In the genomic region with DNA sequence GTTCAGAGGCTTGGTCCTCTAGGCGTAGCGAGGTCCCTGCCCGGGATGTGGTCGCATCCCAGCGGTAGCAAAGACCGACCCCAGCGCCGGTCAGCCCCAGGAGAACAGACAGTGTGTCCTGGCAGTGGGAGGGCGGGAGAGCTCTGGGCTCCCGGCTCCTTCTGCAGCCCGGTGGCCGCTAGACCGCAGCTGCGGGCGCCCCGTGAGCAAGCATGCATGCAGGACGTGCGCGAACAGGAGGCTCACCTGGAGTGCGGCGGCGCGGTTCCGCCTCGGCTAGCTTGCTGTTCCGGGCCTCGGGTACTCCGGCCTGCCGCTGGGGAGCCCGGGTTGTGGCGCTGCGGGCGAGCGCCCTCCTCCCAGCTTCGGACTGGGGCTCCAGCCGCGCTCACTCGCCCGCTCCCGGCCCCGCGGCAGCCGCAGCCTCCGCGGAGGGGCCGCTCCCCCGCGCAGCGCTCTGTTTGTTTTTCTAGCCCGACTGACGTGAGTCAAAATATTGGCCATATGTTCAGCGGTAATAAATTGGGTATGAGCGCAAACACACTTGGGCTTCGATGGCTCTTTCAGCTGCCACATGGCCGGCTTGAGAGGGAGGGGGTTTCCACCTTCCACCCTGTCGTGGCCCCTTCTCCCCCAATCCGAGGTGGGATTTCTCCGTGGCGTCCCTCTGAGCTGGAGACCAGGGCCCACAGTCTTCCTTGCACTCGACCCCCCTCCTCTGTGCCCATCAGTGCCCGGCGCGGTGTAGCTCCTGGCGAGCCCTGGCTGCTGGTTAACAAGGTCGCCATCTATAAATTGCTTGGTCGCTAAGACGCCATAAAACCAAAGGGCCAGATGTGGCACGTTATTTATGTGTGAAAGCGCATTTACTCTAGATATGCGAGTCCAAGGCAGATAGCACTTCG, we compare ENCODE assay signal across 8 mouse cellular contexts. TPM values are rescaled to one million over a fixed set of nuclear protein-coding genes. Genes with fewer than 3 reads are reported as not detected.
A peak's percentile ranks its signal among the peaks of the same experiment; 100 is the strongest.
DNase-seq lines count a peak whose midpoint lies in the region; ATAC-seq and TF ChIP-seq lines count a peak whose summit lies in the region.

No protein-coding gene starts in this region.

- ATAC-seq in embryonic facial prominence, embryonic 12.5 days (ENCODE audit: insufficient number of reproducible peaks, insufficient read depth, low FRiP score, low TSS enrichment), result peak; percentile 64

- no peak for TF ChIP-seq POLR2A in olfactory bulb, adult 2 months (IDR thresholded peaks at IDR 0.05; ENCODE audit: insufficient read depth, low read depth, low read length)

- peak overlapping the region; percentile 33 for H3K4me3 ChIP-seq in embryonic facial prominence, embryonic 12.5 days
- peak overlapping the region; percentile 29 for H3K4me3 ChIP-seq in olfactory bulb, adult 2 months (ENCODE audit: insufficient read depth, low read depth, low read length)

- WGBS in embryonic facial prominence, embryonic 12.5 days, result under 1% methylated on average over 71 of the region's 71 CpGs
- 2% methylated on average over 71 of the region's 71 CpGs for WGBS in olfactory bulb, adult 2 months

- no peak for TF ChIP-seq CTCF in olfactory bulb, adult 2 months (IDR thresholded peaks at IDR 0.05; ENCODE audit: insufficient read depth, low read depth, low read length)

- H3K27ac ChIP-seq in embryonic facial prominence, embryonic 12.5 days, result no peak overlapping the region
- H3K27ac ChIP-seq in olfactory bulb, adult 2 months (ENCODE audit: insufficient read depth, low read depth, low read length), result no peak overlapping the region

- H3K36me3 ChIP-seq in embryonic facial prominence, embryonic 12.5 days, result no peaks in the 10 kb centered on the region

- peak overlapping the region; percentile 63 for H3K4me2 ChIP-seq in embryonic facial prominence, embryonic 12.5 days (replicated peaks)

- peaks cover 90% of the 10 kb centered on the region for H3K27me3 ChIP-seq in embryonic facial prominence, embryonic 12.5 days

- H3K9me3 ChIP-seq in embryonic facial prominence, embryonic 12.5 days, result no peaks in the 10 kb centered on the region

- DNase-seq in layer of hippocampus, postnatal 10 days (ENCODE audit: low spot score in 2 of 2), result peak; percentile 12 to 31
- no peak for DNase-seq in layer of hippocampus, adult 11-12 months (ENCODE audit: low spot score)
- peak; percentile 32 for DNase-seq in kidney, postnatal 14 days
- no peak for DNase-seq in urinary bladder, adult 18-20 months (ENCODE audit: low spot score in 2 of 2)
- DNase-seq in urinary bladder, postnatal 36 days (ENCODE audit: low spot score in 2 of 2), result no peak
- no peak for DNase-seq in MN1 (ENCODE audit: low spot score)

- peaks cover 15% of the 10 kb centered on the region for H3K4me1 ChIP-seq in embryonic facial prominence, embryonic 12.5 days
- peaks cover 24% of the 10 kb centered on the region for H3K4me1 ChIP-seq in olfactory bulb, adult 2 months (ENCODE audit: control insufficient read depth, insufficient read depth, low read length)

- H3K9ac ChIP-seq in embryonic facial prominence, embryonic 12.5 days, result no peak overlapping the region

RNA-seq across cellular contexts. Expression of a gene that starts 0.9 kb away (rescaled TPM):
- total RNA-seq in layer of hippocampus, postnatal 10 days (2021), result 10 to 100 TPM; 11.7 to 15.4 TPM
- polyA plus RNA-seq in embryonic facial prominence, embryonic 12.5 days (2016; fragmentation: Nextera tagmentation; extraction: Ambion mirVana), result 0.24 and 0.33 TPM in 2 replicates
- polyA plus RNA-seq in olfactory bulb, adult 2 months (2012; ENCODE audit: insufficient read depth, insufficient read length, low replicate concordance, missing spikeins), result not detected in 2 replicates

Comparison
In these comparisons a context has a peak if more than half of its experiments do, and no peak if none do; other contexts are left out.
1. DNase-seq: peak in layer of hippocampus, postnatal 10 days (2 of 2) and kidney, postnatal 14 days (single experiment); none in layer of hippocampus, adult 11-12 months (single experiment), urinary bladder, adult 18-20 months (0 of 2), urinary bladder, postnatal 36 days (0 of 2) and MN1 (single experiment).